Mouse (Mus musculus) ovary, postnatal 14 days (tissue): ENCODE data around the gene Gm2310.
"Not testable (repeated sequence)": the region's sequence is repeated elsewhere in the genome, so short reads cannot be mapped to it uniquely, and the experiment has no call there.

Source experiments
- DNase-seq: peaks from one replicate; pipeline ENCODE4 v3.0.0; 2022; ENCODE audit warnings: low spot score

Gene Gm2310

DNA sequence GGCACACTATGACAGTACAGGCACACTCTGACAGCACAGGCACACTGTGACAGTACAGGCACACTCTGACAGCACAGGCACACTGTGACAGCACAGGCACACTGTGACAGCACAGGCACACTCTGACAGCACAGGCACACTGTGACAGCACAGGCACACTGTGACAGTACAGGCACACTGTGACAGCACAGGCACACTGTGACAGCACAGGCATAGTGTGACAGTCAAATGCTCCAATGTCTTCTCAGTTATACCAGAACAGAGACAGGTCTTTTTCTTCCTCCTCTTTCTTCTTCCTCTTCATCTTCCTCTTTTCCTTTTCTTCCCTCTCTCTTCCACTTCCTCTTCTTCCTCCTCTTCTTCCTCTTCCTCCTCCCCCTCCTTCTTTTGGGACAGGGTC lies at the start of gene Gm2310:
Gene Gm2310 (minus strand): TSS at position 101 of the 400 bp plus-strand sequence.
- DNase-seq = not testable (repeated sequence)

DNA sequence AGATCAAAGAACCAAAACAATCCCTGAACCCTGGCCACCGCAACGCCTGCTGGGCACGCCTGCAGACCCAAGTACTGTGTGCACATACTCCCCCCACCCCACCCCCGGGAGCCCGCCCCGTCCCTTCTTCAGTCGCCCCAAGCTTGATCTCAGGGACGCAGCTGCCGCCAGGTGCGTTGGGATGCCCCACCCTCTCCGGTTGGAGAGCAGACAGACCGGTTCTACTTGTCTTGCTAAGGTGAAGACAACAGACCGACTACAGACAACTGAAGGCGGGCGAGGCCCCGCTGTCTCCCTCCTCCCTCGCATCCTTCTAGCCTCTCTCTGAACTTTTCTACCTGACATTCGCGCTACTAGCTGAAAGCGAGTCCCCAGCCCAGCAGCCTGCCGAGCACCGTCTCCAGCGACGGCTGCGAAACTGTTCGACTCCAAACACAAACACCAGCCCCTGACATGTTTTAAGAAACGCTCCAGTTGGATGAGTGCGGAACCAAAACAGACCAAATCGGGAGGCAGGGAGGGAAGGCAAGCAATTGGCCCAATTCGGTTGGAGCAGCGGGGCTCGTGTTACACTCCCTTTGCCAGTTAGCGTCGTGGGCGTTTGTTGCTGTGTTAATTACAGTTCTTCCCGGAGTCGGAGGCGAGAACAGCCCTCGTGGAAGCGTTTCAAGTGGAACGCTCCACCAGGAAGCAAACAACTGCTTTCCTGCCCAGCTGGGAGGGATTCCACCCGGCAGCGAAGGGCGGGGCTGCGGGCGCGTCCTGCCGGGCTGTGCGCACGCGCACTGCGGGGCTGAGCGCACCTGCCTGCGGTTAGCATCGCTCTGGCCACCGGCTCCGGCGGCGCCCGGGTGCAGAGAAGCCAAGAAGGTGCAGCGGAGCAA lies 49.1 kb upstream of the Gm2310 start:
- DNase-seq = peak; percentile 76

DNA sequence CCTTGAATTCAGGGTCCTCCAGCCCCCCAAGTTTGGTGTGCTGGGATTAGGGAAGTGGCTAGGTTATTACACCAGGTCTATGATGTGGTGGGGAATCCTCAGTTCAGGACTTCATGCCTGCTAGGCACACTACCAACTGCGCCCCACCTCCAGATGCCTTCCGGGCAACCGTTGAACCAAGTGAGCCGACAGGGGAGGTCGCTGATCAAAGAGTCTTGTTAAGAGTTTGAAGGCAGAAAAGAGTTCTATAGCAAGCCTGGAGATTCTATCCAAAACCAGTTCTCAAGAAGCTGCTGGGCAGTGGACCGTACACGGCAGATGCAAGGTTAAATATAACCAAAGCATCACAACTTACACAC lies 48.5 kb upstream of the Gm2310 start:
- no peak for DNase-seq

DNA sequence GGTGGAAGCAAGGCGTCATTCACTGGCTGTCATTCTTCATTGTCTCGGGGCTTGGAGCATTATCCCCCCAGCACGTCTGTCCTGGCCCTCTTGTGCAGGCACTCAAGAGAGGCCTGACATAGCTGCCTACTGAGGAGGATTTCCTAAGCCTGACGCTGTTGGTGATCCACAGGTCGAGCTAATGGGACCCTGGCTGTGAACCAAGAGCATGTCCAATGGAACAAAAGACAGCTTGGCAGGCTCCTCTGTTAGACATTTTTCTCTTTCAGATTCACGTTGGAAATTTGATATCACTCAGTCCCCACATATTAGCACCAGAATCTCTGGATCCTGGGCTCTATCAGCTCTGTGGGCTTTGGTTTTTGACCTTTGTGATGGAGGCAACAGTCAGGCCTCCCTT lies 45.7 kb upstream of the Gm2310 start:
- DNase-seq = no peak

DNA sequence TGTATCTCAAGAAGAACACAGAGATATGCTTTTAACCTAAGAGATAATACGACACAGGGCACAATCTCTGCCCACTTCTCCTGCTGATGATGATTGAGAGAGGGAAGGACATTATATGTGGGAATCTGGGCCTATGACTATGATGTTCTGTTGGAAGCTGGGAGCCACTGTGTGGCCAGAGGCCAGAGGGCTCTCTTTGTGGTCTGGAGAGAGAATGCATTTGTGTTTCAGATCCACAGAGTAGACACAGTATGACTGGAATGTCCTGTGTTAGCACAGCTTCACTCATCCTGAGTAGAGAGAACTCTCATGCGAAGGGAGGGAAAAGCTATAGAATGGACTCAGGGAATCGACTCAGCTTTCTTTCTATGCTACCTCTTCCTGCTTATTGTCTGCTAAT lies 44.6 kb upstream of the Gm2310 start:
- no peak for DNase-seq

DNA sequence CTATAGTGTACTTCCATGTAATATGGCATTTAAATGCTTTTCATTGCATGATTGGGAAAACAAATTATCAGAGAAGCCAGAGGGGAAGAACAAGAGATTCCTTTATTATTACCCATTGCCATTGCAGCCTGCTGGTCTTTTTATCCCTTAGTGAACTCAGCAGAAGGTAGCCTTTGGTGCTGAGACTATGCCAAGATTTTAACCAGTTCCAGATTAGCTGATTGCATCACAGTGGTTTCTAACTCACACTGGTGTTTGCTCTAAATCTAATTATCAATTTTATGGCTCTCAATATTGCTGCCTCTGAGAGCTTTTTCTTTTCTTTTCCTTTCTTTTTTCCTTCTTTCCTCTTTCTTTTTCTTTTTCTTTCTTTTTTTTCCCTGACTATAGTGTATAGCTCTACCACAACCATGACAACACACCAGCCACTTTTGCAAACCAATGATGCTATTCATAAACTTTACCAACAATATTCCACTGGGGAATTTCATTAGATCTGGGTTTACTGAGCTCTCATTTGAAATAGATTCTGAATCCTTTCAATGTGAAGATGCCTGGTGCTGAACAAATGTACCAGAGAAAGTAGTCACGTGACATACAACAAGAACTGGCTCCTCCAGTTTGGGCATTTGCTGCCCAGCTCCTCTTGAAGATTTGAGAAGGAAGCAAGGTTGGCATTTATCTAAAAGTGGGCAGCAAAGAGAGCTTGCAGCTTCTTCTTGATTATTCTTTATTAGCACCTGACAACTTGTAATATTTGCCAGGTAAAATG lies 43.9 kb upstream of the Gm2310 start:
- no peak for DNase-seq

DNA sequence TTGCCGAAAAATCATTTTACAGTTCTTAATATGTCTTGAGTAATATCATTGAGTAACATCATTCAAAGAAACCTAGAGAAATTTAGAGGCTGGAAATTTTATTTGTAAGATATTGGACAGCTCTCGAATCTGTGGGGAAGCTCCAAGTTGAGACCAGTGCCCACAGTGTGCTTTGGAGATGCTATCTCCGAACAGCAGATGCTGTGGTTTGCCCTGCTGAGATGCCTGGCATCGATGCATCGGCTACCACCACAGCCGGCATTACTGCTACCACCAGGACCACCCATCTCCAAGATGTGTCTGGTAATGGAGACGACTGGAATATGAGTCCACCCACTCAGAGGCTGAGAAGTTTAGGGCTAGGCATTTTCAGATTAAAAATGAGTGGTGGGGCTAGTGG lies 43.0 kb upstream of the Gm2310 start:
- no peak for DNase-seq

DNA sequence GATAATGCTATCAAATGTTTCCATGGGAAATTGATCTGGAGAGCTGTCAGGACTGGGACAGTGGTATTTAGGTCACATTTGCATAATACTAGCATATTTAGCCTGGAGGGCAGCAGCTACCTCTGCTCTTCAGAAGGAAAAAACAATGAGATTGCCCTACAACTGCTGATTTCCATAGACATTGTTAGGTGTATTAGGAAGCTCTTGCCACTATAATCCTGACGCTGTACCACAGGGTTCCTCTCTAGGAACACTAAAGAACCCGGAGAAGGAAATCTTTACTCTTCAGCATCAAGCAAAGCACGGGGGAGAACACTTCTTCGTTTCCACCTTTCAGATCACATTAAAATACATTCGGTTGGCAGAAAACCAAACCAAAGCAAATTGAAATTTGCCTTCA lies 11.4 kb upstream of the Gm2310 start:
- no peak for DNase-seq

DNA sequence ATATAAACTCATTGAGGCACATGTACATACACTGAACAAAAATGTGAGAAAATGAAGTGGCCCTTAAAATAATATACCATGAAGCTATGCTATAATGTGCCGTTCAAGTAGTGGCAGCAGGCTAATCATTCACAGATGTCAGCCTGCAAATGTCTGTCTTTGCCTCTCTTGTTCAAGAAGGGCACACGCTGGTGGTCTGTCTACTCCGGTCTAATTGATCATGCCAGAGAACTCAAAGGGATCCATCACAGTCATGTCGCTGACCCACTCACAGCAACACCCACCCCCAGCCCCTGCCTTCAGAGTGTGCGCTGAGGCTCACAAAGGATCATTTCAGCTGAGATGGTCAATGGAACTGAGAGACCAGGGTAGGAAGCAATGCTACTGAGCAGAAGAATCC lies 6.8 kb downstream of the Gm2310 start:
- no peak for DNase-seq

DNA sequence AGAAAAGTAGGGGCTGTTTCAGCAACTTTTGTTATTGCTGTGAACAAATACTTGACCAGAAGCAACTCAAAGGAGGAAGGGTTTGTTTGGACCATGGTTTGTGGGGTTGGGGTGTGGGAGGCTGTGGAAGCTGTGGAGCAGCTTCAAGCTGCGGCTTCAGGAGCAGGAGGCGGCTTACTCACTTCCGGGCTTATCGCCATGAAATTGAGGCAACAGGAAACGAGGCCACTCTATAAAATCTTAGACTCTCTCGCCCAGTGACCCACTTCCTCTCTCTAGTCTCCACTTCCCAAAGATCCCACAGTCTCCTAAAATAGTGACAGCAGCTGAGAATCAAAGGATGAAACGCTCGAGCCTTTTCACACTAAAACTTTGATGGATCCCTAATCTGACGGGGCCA lies 7.9 kb downstream of the Gm2310 start:
- no peak for DNase-seq

DNA sequence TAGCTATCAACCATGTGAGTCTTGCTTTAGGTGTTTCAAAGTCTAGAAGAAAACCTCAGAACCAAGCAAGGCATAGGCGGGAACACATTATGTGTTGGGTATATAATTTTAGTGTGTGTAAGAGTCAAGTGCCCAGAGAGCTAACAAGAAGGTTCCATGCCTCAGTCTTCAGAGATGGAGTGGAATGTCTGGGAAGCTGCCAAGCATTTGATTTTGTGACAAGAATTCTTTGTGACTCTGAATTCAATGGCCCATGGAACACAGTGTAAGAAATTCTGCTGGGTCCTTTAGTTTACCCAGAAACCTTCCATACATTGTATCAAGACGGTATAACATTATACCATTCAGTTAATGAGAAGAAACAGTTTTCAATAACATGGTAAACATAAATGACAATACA lies 17.3 kb downstream of the Gm2310 start:
- DNase-seq = no peak

DNA sequence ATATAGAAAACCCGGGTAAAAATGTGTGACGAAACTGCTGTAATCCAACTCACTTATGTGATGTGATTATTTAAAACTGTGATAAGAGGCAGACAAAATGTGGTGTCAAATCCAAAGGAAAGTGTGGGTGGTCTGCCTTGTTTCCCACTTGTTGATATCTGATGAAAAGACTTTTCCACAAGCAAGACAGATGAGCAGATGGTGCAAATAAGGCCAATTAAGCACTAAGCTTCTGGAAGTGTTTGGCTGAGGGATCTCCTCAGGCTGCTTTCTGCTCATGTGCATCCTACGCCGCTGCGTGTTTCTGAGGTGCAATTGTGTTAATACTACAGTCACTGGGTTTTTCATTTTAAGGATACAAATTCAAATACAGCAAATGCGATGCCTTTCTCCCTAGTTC lies 34.5 kb downstream of the Gm2310 start:
- DNase-seq = no peak

DNA sequence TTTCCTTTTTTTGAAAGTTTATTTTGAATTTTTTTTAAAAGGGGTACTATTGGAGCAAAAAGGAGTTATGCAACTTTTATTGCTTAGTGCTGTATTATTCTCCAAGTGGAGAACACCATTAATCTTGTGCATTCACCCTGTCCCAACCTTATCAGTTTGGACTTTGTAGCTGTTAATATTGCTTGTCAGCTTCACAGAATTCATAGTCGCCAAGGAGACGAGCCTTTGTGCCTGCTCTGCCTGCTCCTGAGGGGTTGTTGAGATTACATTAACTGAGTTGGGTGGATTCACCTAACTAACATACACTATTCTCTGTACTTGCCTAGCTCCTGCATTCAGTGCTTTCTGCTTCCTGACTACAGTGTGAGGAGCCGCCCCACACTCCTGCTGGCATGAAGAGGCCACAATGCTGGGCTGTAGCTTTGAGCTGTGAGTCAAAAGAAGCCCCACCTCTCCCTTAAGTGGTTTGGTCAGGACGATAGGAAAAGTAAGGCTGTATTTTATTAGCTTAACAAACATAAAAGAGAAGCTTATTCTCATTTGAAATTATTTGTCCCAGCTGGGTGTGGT lies 50.7 kb downstream of the Gm2310 start:
- no peak for DNase-seq
